Mouse (Mus musculus): ENCODE results near the gene Foxo1. TPM values are rescaled to one million over a fixed set of nuclear protein-coding genes. Genes with fewer than 3 reads are reported as not detected.
A peak's percentile ranks its signal among the peaks of the same experiment; 100 is the strongest.

The Foxo1 gene
- total and polyA plus RNA-seq, 3 experiments = 0.31 to 2.5 TPM; not detected in 1

GRCm38 (mm10) chr3:52258532-52258931 lies 9.6 kb upstream of the Foxo1 start:
- no peaks in the 10 kb centered on the region for H3K9me3 ChIP-seq (replicated peaks; ENCODE audit: insufficient read depth, low read length)
- no peaks in the 10 kb centered on the region; a peak in 1 of 4 replicates for H3K27me3 ChIP-seq (ENCODE audit: control insufficient read depth in 1 of 2, insufficient read depth in 2 of 2, low read length in 2 of 2)
- H3K9ac ChIP-seq (ENCODE audit: control insufficient read depth, low read depth, low read length, poor library complexity, severe bottlenecking) = no peak overlapping the region
- no peaks in the 10 kb centered on the region; a peak in 1 of 4 replicates for H3K4me1 ChIP-seq (ENCODE audit: control insufficient read depth in 1 of 2, insufficient read depth in 2 of 2, low read length in 2 of 2)
- H3K27ac ChIP-seq (ENCODE audit: control insufficient read depth, low read depth, low read length) = no peak overlapping the region
- no peak for TF ChIP-seq GATA1 (IDR thresholded peaks at IDR 0.05; ENCODE audit: low read depth, low read length)
- TF ChIP-seq TCF12 (IDR thresholded peaks at IDR 0.05; ENCODE audit: low read depth, low read length) = no peak
- no peak for TF ChIP-seq ZKSCAN1 (IDR thresholded peaks at IDR 0.05; ENCODE audit: low read depth, low read length)
- no peak for TF ChIP-seq BHLHE40 (IDR thresholded peaks at IDR 0.05; ENCODE audit: borderline replicate concordance, low read depth, low read length)
- TF ChIP-seq MYB (IDR thresholded peaks at IDR 0.05; ENCODE audit: low read depth, low read length) = no peak
- TF ChIP-seq GABPA (IDR thresholded peaks at IDR 0.05; ENCODE audit: low read depth, low read length) = no peak
- no peak for TF ChIP-seq RAD21 (IDR thresholded peaks at IDR 0.05; ENCODE audit: low read depth, low read length)
- no peak for TF ChIP-seq TBP (IDR thresholded peaks at IDR 0.05; ENCODE audit: low read depth, low read length)
- TF ChIP-seq USF2 (IDR thresholded peaks at IDR 0.05; ENCODE audit: borderline replicate concordance in 1 of 2, insufficient read depth in 1 of 2, low read depth in 1 of 2, low read length in 2 of 2) = no peak
- TF ChIP-seq MAFK (IDR thresholded peaks at IDR 0.05; ENCODE audit: borderline replicate concordance, low read depth, low read length) = no peak
- TF ChIP-seq UBTF (IDR thresholded peaks at IDR 0.05; ENCODE audit: borderline replicate concordance, insufficient read depth, low read depth, low read length) = no peak
- H3K36me3 ChIP-seq (ENCODE audit: control insufficient read depth in 1 of 2, insufficient read depth in 2 of 2, low read length in 2 of 2) = no peaks in the 10 kb centered on the region
- H3K4me3 ChIP-seq (ENCODE audit: control insufficient read depth in 1 of 2, insufficient read depth in 1 of 2, low read depth in 2 of 2, low read length in 2 of 2) = no peak overlapping the region
- no peak for DNase-seq (ENCODE audit: low read depth, low spot score)
- H3K79me2 ChIP-seq (ENCODE audit: control insufficient read depth, insufficient read depth, low read length, poor library complexity) = no peaks in the 10 kb centered on the region

GRCm38 (mm10) chr3:52262431-52263161 lies 5.5 kb upstream of the Foxo1 start:
- Histone ChIP-seq H3K4me1 (ENCODE audit: control insufficient read depth in 1 of 2, insufficient read depth in 2 of 2, low read length in 2 of 2) (no peaks in the 10 kb centered on the region), H3K79me2 (ENCODE audit: control insufficient read depth, insufficient read depth, low read length, poor library complexity) (no peaks in the 10 kb centered on the region), H3K4me3 (ENCODE audit: control insufficient read depth in 1 of 2, insufficient read depth in 1 of 2, low read depth in 2 of 2, low read length in 2 of 2) (no peak overlapping the region), H3K27ac (ENCODE audit: control insufficient read depth, low read depth, low read length) (no peak overlapping the region), H3K9ac (ENCODE audit: control insufficient read depth, low read depth, low read length, poor library complexity, severe bottlenecking) (no peak overlapping the region), H3K9me3 (replicated peaks; ENCODE audit: insufficient read depth, low read length) (no peaks in the 10 kb centered on the region), H3K27me3 (ENCODE audit: control insufficient read depth in 1 of 2, insufficient read depth in 2 of 2, low read length in 2 of 2) (no peaks in the 10 kb centered on the region; a peak in 1 of 4 replicates), H3K36me3 (ENCODE audit: control insufficient read depth in 1 of 2, insufficient read depth in 2 of 2, low read length in 2 of 2) (no peaks in the 10 kb centered on the region)
- peak; percentile 82 for DNase-seq (ENCODE audit: low read depth, low spot score)
- TF ChIP-seq RAD21 (IDR thresholded peaks at IDR 0.05; ENCODE audit: low read depth, low read length) (peak; percentile 100), MAX (IDR thresholded peaks at IDR 0.05; ENCODE audit: low read length) (peak; percentile 77), SMC3 (IDR thresholded peaks at IDR 0.05; ENCODE audit: low read depth, low read length) (peak; percentile 97), NRF1 (IDR thresholded peaks at IDR 0.05; ENCODE audit: insufficient read depth, low read depth, low read length, poor library complexity, severe bottlenecking) (no peak), ZNF384 (IDR thresholded peaks at IDR 0.05; ENCODE audit: low read depth, low read length) (peak; percentile 87), CTCF (IDR thresholded peaks at IDR 0.05 in 2 of 3, conservative IDR thresholded peaks at IDR 0.05 in 1 of 3; ENCODE audit: control insufficient read depth in 1 of 3, insufficient read depth in 1 of 3, low read depth in 2 of 3, low read length in 3 of 3, poor library complexity in 1 of 3, severe bottlenecking in 1 of 3) (peak; percentile 88 to 95 (median 91)), ZC3H11A (IDR thresholded peaks at IDR 0.05; ENCODE audit: low read depth, low read length) (peak; percentile 96), MYC (IDR thresholded peaks at IDR 0.05; ENCODE audit: low read depth, low read length) (peak; percentile 88), GATA1 (IDR thresholded peaks at IDR 0.05; ENCODE audit: low read depth, low read length) (no peak)
